Mouse (Mus musculus): ENCODE results near the gene Mrpl20. TPM values are rescaled to one million over a fixed set of nuclear protein-coding genes. Genes with fewer than 3 reads are reported as not detected.

Gene Mrpl20
- 191 and 199 TPM in 2 replicates for polyA plus RNA-seq (2015; fragmentation: Nextera tagmentation; extraction: Ambion mirVana)

DNA sequence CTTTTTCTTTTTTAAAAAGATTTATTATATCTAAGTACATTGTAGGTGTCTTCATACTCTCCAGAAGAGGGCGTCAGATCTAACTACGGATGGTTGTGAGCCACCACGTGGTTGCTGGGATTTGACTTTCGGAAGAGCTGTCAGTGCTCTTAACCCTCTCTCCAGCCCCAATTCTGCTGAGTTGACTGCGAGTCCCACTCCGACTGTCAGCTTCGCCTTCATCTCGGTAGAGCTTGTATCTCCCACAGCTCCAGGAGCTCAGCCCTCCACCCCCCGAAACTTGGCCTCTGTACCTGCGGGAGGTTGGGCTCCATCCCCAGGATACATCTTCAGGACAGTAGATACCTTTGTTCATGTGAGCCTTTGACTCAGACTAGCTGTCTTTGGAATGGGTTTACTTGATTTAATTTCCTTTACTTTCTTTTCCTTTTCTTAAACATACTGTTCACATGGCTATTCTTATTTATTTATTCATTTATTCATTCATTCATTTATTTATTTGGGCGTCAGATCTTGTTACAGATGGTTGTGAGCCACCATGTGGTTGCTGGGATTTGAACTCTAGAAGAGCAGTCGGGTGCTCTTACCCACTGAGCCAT is at the start of gene Mrpl20:
Mrpl20 (plus strand) TSS at position 138 of the 599 bp plus-strand sequence.
- no peaks in the 10 kb centered on the region for H3K9me3 ChIP-seq (replicated peaks; ENCODE audit: control insufficient read depth, low read length)
- no peaks in the 10 kb centered on the region for H3K27me3 ChIP-seq (ENCODE audit: control insufficient read depth, insufficient read depth, low read length)
- H3K4me1 ChIP-seq (ENCODE audit: control insufficient read depth, insufficient read depth, low read length), result peaks cover 4% of the 10 kb centered on the region
- peaks cover 1% of the 10 kb centered on the region; the same call in 1 of the 2 replicates for H3K36me3 ChIP-seq (ENCODE audit: control insufficient read depth, insufficient read depth, low read length)
- no peak for ATAC-seq (ENCODE audit: insufficient read depth, low FRiP score)
- H3K4me3 ChIP-seq (replicated peaks; ENCODE audit: low read length), result peak within 1 kb of the TSS; percentile 92
- peak within 1 kb of the TSS; percentile 85 for H3K9ac ChIP-seq (ENCODE audit: low read length)
- peak within 1 kb of the TSS; percentile 76; the same call in 1 of the 2 replicates for H3K27ac ChIP-seq (ENCODE audit: low read length)
- H3K4me2 ChIP-seq (ENCODE audit: low read depth, low read length), result peak within 1 kb of the TSS; percentile 59
- WGBS, result 8% methylated on average over 12 of the region's 12 CpGs

DNA sequence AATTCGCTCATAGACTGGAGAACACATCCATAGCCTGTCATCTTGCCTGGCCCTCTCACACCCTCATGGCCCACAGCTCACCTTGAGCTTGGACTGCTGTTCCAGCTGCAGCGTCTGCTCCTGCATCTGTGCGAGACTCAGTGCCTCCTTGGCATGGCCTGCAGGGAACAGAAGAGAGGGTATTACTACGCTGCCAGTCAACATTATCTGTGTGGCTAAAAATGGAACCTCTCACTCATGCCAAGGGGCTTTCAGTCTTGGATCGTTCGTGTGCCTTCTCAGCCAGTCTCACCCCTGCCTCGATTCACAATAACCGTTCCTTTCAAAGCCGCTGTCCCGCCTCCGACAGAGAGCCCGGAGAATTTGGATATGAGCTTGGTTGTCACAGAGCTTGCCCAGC is 45.7 kb upstream of the Mrpl20 start:
- peaks cover 15% of the 10 kb centered on the region for H3K4me1 ChIP-seq (ENCODE audit: control insufficient read depth, insufficient read depth, low read length)
- no peaks in the 10 kb centered on the region for H3K9me3 ChIP-seq (replicated peaks; ENCODE audit: control insufficient read depth, low read length)
- H3K4me3 ChIP-seq (replicated peaks; ENCODE audit: low read length), result no peak overlapping the region
- no peaks in the 10 kb centered on the region for H3K27me3 ChIP-seq (ENCODE audit: control insufficient read depth, insufficient read depth, low read length)
- H3K4me2 ChIP-seq (ENCODE audit: low read depth, low read length), result no peak overlapping the region
- no peak for ATAC-seq (ENCODE audit: insufficient read depth, low FRiP score)
- no peak overlapping the region for H3K9ac ChIP-seq (ENCODE audit: low read length)
- H3K27ac ChIP-seq (ENCODE audit: low read length), result no peak overlapping the region
- WGBS, result 94% methylated on average over 12 of the region's 12 CpGs
- H3K36me3 ChIP-seq (ENCODE audit: control insufficient read depth, insufficient read depth, low read length), result peaks cover 14% of the 10 kb centered on the region; the same call in 1 of the 2 replicates

DNA sequence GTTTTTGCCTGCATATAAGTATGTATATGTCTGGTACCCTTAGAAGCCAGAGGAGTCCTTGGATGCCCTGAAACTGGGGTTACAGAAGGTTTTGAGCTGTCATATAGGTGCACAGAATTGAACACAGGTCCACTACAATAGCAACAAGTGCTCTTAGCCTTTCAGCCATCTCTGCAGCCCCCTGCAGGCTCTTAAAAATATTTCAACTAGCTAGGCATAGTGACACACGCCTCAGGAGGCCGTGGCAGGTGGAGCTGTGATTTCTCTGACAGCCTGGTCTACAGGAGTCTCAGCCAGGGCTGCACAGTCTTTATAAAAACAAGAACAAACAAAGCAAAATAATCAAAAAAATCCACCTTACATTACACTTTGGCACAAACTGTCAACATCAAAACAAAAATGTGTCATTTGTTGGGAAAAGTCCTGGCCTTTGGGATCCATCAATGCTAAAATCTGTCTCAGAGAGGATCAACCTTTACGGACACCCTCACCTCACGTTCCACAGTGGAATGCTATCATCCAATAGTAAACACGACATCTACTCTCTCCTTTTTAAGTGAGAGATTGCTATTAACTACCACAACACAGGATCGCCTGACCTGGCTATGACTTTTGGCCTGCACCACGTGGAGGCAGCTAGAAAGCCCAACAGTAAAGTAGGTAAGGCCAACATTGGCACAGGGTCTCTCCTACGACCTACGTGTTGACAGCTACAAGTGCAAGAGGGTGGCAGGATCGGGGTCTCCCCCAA is 42.6 kb upstream of the Mrpl20 start:
- ATAC-seq (ENCODE audit: insufficient read depth, low FRiP score), result no peak
- Histone ChIP-seq H3K4me1 (ENCODE audit: control insufficient read depth, insufficient read depth, low read length) (peaks cover 15% of the 10 kb centered on the region), H3K4me3 (replicated peaks; ENCODE audit: low read length) (peak overlapping the region; percentile 82), H3K4me2 (ENCODE audit: low read depth, low read length) (peak overlapping the region; percentile 94), H3K9ac (ENCODE audit: low read length) (peak overlapping the region; percentile 84), H3K9me3 (replicated peaks; ENCODE audit: control insufficient read depth, low read length) (no peaks in the 10 kb centered on the region), H3K27me3 (ENCODE audit: control insufficient read depth, insufficient read depth, low read length) (no peaks in the 10 kb centered on the region), H3K36me3 (ENCODE audit: control insufficient read depth, insufficient read depth, low read length) (peaks cover 5% of the 10 kb centered on the region; the same call in 1 of the 2 replicates), H3K27ac (ENCODE audit: low read length) (peak overlapping the region; percentile 46; the same call in 1 of the 2 replicates)
- 1% methylated on average over 10 of the region's 10 CpGs for WGBS

DNA sequence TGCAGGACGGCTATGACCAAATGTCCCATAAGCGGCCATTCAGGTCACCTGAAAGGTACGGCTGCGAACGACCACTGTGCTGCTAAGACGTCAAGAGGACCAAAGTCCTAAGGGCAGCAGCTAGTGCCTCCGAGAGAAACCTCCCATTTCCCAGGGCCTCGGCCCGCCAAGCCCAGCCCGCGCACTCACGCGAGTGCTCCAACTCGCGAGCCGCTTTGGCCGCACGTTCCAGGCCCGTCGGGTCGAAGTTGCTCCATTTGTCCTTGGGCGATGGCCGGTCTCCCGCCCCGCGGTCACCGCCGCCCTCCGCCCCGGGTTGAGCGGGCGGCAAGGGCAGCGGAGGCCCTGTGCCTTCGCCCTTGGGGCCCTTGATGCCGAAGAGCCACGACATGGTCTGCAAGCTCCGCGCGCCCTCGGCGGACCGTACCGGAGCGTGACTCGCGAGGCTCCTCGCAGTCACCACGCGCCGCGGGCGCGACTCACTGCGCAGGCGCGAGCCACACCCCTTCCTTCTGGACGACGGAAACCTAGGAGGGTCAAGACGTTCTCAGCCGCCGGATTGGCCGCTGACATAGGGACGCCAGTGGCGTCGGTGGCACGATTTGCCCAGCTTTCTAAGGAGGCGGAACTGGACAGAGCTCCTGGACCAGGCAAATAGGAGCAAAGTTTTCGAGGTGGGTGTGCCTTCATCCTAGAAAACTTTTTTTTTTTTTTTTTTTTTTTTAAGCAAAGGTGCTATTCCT is 41.9 kb upstream of the Mrpl20 start, which contains the start of gene Atad3a:
Atad3a (minus strand) TSS at position 481 of the 743 bp plus-strand sequence.
- H3K9ac ChIP-seq (ENCODE audit: low read length), result peak within 1 kb of the TSS; percentile 84
- peaks cover 15% of the 10 kb centered on the region for H3K4me1 ChIP-seq (ENCODE audit: control insufficient read depth, insufficient read depth, low read length)
- H3K27ac ChIP-seq (ENCODE audit: low read length), result peak within 1 kb of the TSS; percentile 46
- peak within 1 kb of the TSS; percentile 82 for H3K4me3 ChIP-seq (replicated peaks; ENCODE audit: low read length)
- ATAC-seq (ENCODE audit: insufficient read depth, low FRiP score), result peak; percentile 95
- no peaks in the 10 kb centered on the region for H3K9me3 ChIP-seq (replicated peaks; ENCODE audit: control insufficient read depth, low read length)
- peak within 1 kb of the TSS; percentile 94 for H3K4me2 ChIP-seq (ENCODE audit: low read depth, low read length)
- H3K27me3 ChIP-seq (ENCODE audit: control insufficient read depth, insufficient read depth, low read length), result no peaks in the 10 kb centered on the region
- no peaks in the 10 kb centered on the region for H3K36me3 ChIP-seq (ENCODE audit: control insufficient read depth, insufficient read depth, low read length)
- WGBS, result under 1% methylated on average over 68 of the region's 68 CpGs

DNA sequence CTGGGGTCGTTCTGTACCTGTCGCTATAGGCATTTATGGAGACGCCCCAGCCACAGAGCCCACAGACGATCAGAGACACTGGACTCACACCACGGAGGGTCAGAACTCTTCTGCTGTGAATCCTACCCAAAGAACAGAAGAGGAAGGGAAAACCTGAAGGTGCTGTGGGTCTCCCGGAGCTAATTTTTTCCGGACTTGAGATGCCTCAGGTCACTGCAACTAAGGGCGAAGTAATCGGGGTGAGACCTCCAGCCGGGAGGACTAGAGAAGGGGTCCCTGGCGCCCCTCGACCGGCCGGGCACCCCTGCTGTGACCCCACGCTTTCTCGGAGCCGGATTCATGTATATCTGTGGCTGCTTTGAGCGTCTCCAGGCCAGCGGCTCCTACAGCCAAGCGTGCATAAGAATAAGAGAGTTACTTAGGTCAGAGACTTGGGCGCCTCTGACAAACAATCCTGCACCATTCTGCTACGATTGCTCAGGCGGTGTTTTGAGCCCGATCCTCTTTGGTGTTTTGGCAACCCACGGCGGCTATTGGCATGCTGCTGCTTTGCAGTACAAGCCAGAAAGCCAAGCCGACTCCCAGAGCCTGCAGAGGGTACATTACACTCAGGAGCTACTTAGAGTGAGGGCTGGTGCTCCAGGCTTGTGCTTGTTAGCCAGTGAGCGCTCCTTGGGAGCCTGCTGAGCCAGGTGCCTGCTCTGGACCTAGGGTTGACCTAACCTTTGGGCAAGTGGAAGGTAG is 41.1 kb upstream of the Mrpl20 start:
- Histone ChIP-seq H3K4me3 (replicated peaks; ENCODE audit: low read length) (peak overlapping the region; percentile 82), H3K9ac (ENCODE audit: low read length) (peak overlapping the region; percentile 77), H3K27ac (ENCODE audit: low read length) (peak overlapping the region; percentile 43), H3K9me3 (replicated peaks; ENCODE audit: control insufficient read depth, low read length) (no peaks in the 10 kb centered on the region), H3K27me3 (ENCODE audit: control insufficient read depth, insufficient read depth, low read length) (no peaks in the 10 kb centered on the region), H3K4me2 (ENCODE audit: low read depth, low read length) (peak overlapping the region; percentile 88), H3K4me1 (ENCODE audit: control insufficient read depth, insufficient read depth, low read length) (peaks cover 15% of the 10 kb centered on the region), H3K36me3 (ENCODE audit: control insufficient read depth, insufficient read depth, low read length) (no peaks in the 10 kb centered on the region)
- 2% methylated on average over 28 of the region's 28 CpGs for WGBS
- no peak for ATAC-seq (ENCODE audit: insufficient read depth, low FRiP score)

DNA sequence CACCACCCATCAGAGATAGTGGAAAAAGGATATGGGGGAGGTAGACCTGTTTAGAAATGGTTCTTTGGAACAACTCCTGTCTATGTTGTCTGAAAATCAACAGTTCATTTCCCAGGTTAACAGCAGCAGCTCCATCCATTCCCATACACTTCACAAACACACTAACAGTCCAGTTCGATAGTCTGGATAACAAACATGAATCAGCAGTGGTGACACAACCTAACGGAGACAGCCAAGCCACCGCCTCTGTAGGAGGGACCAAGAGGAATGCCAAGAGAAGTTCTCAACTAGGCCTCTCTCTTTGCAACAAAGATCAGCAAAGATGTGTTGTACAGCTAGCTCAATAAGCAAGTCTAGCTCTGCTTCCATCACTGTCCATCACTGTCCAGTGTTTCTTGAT is 40.3 kb upstream of the Mrpl20 start:
- Histone ChIP-seq H3K9me3 (replicated peaks; ENCODE audit: control insufficient read depth, low read length) (no peaks in the 10 kb centered on the region), H3K9ac (ENCODE audit: low read length) (no peak overlapping the region), H3K27me3 (ENCODE audit: control insufficient read depth, insufficient read depth, low read length) (no peaks in the 10 kb centered on the region), H3K36me3 (ENCODE audit: control insufficient read depth, insufficient read depth, low read length) (no peaks in the 10 kb centered on the region), H3K4me1 (ENCODE audit: control insufficient read depth, insufficient read depth, low read length) (peaks cover 15% of the 10 kb centered on the region), H3K27ac (ENCODE audit: low read length) (no peak overlapping the region), H3K4me3 (replicated peaks; ENCODE audit: low read length) (no peak overlapping the region), H3K4me2 (ENCODE audit: low read depth, low read length) (no peak overlapping the region)
- 78% methylated on average over 3 of the region's 3 CpGs for WGBS
- ATAC-seq (ENCODE audit: insufficient read depth, low FRiP score), result no peak

DNA sequence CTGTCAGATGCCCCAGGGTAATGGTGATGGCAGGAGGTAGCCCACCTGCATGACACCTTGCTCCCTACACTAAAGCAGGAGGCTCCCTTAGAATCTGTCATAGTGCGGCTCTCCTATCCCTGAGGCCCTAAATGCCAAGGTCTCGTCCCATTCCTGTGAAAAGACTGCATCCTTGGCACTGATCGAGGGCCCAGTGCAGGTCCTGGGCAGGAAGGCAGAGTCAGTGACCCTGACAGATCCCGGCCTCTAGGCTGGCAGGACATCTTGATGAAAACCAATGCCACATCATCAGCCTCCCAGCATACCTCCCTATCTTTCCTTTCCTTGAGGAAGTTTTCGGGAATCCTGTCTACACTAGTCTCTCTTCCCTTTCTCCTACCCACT is 33.2 kb upstream of the Mrpl20 start:
- Histone ChIP-seq H3K9ac (ENCODE audit: low read length) (peak overlapping the region; percentile 79), H3K27me3 (ENCODE audit: control insufficient read depth, insufficient read depth, low read length) (no peaks in the 10 kb centered on the region), H3K4me3 (replicated peaks; ENCODE audit: low read length) (peak overlapping the region; percentile 48), H3K4me2 (ENCODE audit: low read depth, low read length) (peak overlapping the region; percentile 81), H3K4me1 (ENCODE audit: control insufficient read depth, insufficient read depth, low read length) (peaks cover 12% of the 10 kb centered on the region), H3K27ac (ENCODE audit: low read length) (0 out of 2 replicates have a peak overlapping the region, but pooled peaks have one; percentile 70), H3K9me3 (replicated peaks; ENCODE audit: control insufficient read depth, low read length) (no peaks in the 10 kb centered on the region), H3K36me3 (ENCODE audit: control insufficient read depth, insufficient read depth, low read length) (no peaks in the 10 kb centered on the region)
- ATAC-seq (ENCODE audit: insufficient read depth, low FRiP score), result no peak
- WGBS, result 66% methylated on average over 5 of the region's 5 CpGs

DNA sequence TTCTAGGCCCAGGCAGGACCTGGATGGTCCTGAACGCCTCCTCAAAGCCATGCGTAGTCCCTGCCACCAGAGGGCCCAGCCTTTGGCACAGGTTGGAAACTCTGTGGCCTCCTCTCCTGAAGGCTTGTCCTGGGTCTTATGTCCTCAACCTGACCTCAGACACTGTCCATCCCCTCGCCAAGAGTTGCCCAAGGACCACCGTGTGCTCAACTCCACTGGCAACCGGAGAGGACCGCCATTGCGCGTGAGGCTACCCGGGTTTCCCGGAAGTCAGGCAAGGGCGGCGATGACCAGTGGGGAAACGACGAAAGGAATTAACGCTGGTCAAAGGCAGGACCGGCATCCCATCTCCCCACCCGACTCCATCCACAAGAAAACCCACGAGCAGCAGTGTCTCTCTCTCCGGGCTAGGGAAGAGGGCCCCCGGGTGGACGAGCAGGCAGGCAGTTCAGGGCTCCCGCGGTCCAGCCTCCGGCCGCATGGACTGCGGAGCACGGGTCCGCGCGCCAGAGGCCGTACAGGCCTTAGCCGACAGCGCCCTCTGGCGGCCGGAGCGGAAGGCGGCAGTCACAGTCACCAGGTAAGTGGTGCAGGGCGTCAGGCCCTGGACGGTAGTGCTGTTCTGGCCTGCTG is 32.7 kb upstream of the Mrpl20 start:
- under 1% methylated on average over 39 of the region's 39 CpGs for WGBS
- Histone ChIP-seq H3K4me3 (replicated peaks; ENCODE audit: low read length) (peak overlapping the region; percentile 48), H3K9me3 (replicated peaks; ENCODE audit: control insufficient read depth, low read length) (no peaks in the 10 kb centered on the region), H3K27me3 (ENCODE audit: control insufficient read depth, insufficient read depth, low read length) (no peaks in the 10 kb centered on the region), H3K4me1 (ENCODE audit: control insufficient read depth, insufficient read depth, low read length) (peaks cover 14% of the 10 kb centered on the region), H3K36me3 (ENCODE audit: control insufficient read depth, insufficient read depth, low read length) (no peaks in the 10 kb centered on the region), H3K9ac (ENCODE audit: low read length) (peak overlapping the region; percentile 79), H3K4me2 (ENCODE audit: low read depth, low read length) (peak overlapping the region; percentile 81), H3K27ac (ENCODE audit: low read length) (peak overlapping the region; percentile 70)
- ATAC-seq (ENCODE audit: insufficient read depth, low FRiP score), result peak; percentile 88
